Mouse (Mus musculus) embryonic fibroblast, embryonic 13.5 days (primary cell): ENCODE results near the gene Bdh1.
"Not testable (repeated sequence)": the region's sequence is repeated elsewhere in the genome, so short reads cannot be mapped to it uniquely, and the experiment has no call there.

Experiments used
- CTCF ChIP-seq: IDR thresholded peaks from 2 replicates; pipeline ENCODE4 v1.5.1; 2011; ENCODE audit warnings: mild to moderate bottlenecking, control low read depth, low read length, moderate library complexity, borderline replicate concordance; ENCODE audit not compliant: insufficient read depth
- POLR2A ChIP-seq: IDR thresholded peaks from 2 replicates; pipeline ENCODE4 v1.6.1; 2011; ENCODE audit warnings: low read depth, mild to moderate bottlenecking, control low read depth, low read length, moderate library complexity

GRCm38 (mm10) chr16:31375877-31376582 lies 46.0 kb upstream of the Bdh1 start:
- TF ChIP-seq CTCF, POLR2A: not testable (repeated sequence)
